Mouse (Mus musculus) cerebral cortex, adult 2 months (tissue): ENCODE results near the gene Mxra8.

Experiments
- WGBS: fragments of 180-500 bp; shearing (Covaris S2); methylation state at CpG from one replicate; pipeline ENCODE4 v1.1.7; 2018; 5-methylcytosine and 5-hydroxymethylcytosine counted together

The Mxra8 gene

GRCm38 (mm10) chr4:155839483-155839910 is at the start of gene Mxra8:
TSS of gene Mxra8 (plus strand) at chr4:155839680.
- WGBS, result 34% methylated on average over 16 of the region's 16 CpGs

GRCm38 (mm10) chr4:155790021-155790489 is 49.4 kb upstream of the Mxra8 start, which contains the start of gene Ankrd65:
TSS of gene Ankrd65 (plus strand) at chr4:155790439.
- WGBS, result 77% methylated on average over 3 of the region's 3 CpGs

GRCm38 (mm10) chr4:155790650-155791161 is 48.8 kb upstream of the Mxra8 start:
- WGBS, result 83% methylated on average over 3 of the region's 3 CpGs

GRCm38 (mm10) chr4:155791240-155791933 is 48.1 kb upstream of the Mxra8 start:
- 80% methylated on average over 24 of the region's 24 CpGs for WGBS

GRCm38 (mm10) chr4:155793730-155794129 is 45.8 kb upstream of the Mxra8 start:
- WGBS, result 83% methylated on average over 2 of the region's 2 CpGs

- WGBS, result 83% methylated on average over 1 of the region's 1 CpGs
Measured at GRCm38 (mm10) chr4:155802075-155802474, 37.4 kb upstream of the Mxra8 start.

- WGBS, result 7% methylated on average over 12 of the region's 12 CpGs
Measured at GRCm38 (mm10) chr4:155802741-155803339, 36.6 kb upstream of the Mxra8 start, which contains the start of gene Mrpl20. TSS of gene Mrpl20 (plus strand) at chr4:155802878.

- under 1% methylated on average over 58 of the region's 58 CpGs for WGBS
Measured at GRCm38 (mm10) chr4:155803340-155804041, 36.0 kb upstream of the Mxra8 start.

GRCm38 (mm10) chr4:155807841-155808240 is 31.6 kb upstream of the Mxra8 start:
- 82% methylated on average over 3 of the region's 3 CpGs for WGBS

GRCm38 (mm10) chr4:155811929-155812664 is 27.4 kb upstream of the Mxra8 start, which contains the start of gene Ccnl2:
TSS of gene Ccnl2 (plus strand) at chr4:155812489.
- under 1% methylated on average over 58 of the region's 60 CpGs for WGBS

GRCm38 (mm10) chr4:155812665-155813181 is 26.8 kb upstream of the Mxra8 start:
- WGBS, result under 1% methylated on average over 49 of the region's 49 CpGs

GRCm38 (mm10) chr4:155817533-155817932 is 21.9 kb upstream of the Mxra8 start:
- 61% methylated on average over 4 of the region's 4 CpGs for WGBS

GRCm38 (mm10) chr4:155821025-155821424 is 18.5 kb upstream of the Mxra8 start:
- WGBS, result 70% methylated on average over 7 of the region's 7 CpGs

- 93% methylated on average over 16 of the region's 16 CpGs for WGBS
Measured at GRCm38 (mm10) chr4:155823443-155823842, 16.0 kb upstream of the Mxra8 start.

GRCm38 (mm10) chr4:155829866-155830265 is 9.6 kb upstream of the Mxra8 start:
- 88% methylated on average over 4 of the region's 4 CpGs for WGBS

- WGBS, result 46% methylated on average over 8 of the region's 8 CpGs
Measured at GRCm38 (mm10) chr4:155830596-155830995, 8.9 kb upstream of the Mxra8 start.

GRCm38 (mm10) chr4:155831205-155831766 is 8.2 kb upstream of the Mxra8 start, which contains the start of gene Aurkaip1:
TSS of gene Aurkaip1 (plus strand) at chr4:155831272.
- WGBS, result under 1% methylated on average over 49 of the region's 49 CpGs

GRCm38 (mm10) chr4:155831831-155832230 is 7.6 kb upstream of the Mxra8 start:
- WGBS, result under 1% methylated on average over 25 of the region's 25 CpGs

GRCm38 (mm10) chr4:155832321-155832720 is 7.2 kb upstream of the Mxra8 start:
- WGBS, result 45% methylated on average over 10 of the region's 10 CpGs

- WGBS, result 87% methylated on average over 4 of the region's 4 CpGs
Measured at GRCm38 (mm10) chr4:155833234-155833633, 6.2 kb upstream of the Mxra8 start.

GRCm38 (mm10) chr4:155833836-155834235 is 5.6 kb upstream of the Mxra8 start:
- WGBS, result 17% methylated on average over 2 of the region's 2 CpGs
